Mouse (Mus musculus): Measurements from ENCODE around the gene Dusp19. TPM values are rescaled to one million over a fixed set of nuclear protein-coding genes. Genes with fewer than 3 reads are reported as not detected.
A peak's percentile ranks its signal among the peaks of the same experiment; 100 is the strongest.

Gene Dusp19
- polyA plus RNA-seq, 1 experiment from 2014 or later, result 15.1 TPM

DNA sequence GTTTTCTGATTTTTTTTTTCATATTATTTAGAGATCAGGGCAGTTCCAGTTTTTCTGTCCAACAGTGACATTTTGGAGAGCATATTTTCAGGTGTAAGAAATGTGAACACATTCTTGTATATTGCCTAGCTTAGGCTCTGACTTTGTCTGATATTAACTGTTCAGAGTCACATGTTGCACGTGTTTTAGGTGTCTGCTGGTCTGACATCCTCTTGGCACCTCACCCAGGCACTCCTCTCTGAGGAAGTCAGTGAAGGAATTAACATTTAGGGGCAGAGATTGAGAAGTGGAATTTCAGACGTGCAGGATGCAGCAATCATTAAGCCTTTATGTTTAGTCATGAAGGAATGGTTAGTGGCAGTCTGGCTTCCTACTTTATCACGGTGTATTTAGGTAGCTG is 23.0 kb downstream of the Dusp19 start:
- 47% methylated on average over 3 of the region's 3 CpGs for WGBS
- no peak overlapping the region for H3K4me3 ChIP-seq (replicated peaks)
- H3K36me3 ChIP-seq, result peaks cover 6% of the 10 kb centered on the region

DNA sequence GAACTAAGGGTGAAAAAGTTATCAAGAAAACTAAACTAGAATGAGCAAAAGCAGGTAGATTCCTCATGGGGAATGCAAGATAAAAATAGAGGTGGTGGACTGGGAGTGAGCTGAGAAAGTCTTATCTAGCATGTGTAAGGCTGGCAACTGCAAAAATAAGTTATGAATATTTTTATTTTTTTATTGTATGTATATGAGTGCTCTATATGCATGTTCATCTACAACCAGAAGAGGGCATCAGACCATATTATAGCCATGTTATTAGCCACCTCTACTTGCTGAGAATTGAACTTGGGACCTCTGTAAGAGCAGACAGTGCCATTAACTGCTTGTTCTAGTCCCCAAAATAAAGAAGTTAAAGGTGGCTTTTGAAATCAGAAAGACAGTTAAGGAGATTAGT is 44.6 kb downstream of the Dusp19 start:
- H3K4me3 ChIP-seq (replicated peaks), result no peak overlapping the region
- H3K36me3 ChIP-seq, result peaks cover 6% of the 10 kb centered on the region
- H3K4me1 ChIP-seq, result no peaks in the 10 kb centered on the region
- H3K9ac ChIP-seq, result no peak overlapping the region
- H3K9me3 ChIP-seq, result no peaks in the 10 kb centered on the region
- no peak for ATAC-seq (ENCODE audit: insufficient read depth, low FRiP score, low read depth)
- H3K27me3 ChIP-seq (replicated peaks), result no peaks in the 10 kb centered on the region
- H3K4me2 ChIP-seq, result no peak overlapping the region
- no peak overlapping the region for H3K27ac ChIP-seq

More for the DNA sequence above, 23.0 kb downstream of the Dusp19 start:
- Histone ChIP-seq H3K4me2 (peak overlapping the region; percentile 62), H3K4me1 (peaks cover 4% of the 10 kb centered on the region), H3K27ac (no peak overlapping the region), H3K9me3 (no peaks in the 10 kb centered on the region), H3K9ac (no peak overlapping the region), H3K27me3 (replicated peaks) (no peaks in the 10 kb centered on the region)
- no peak for ATAC-seq (ENCODE audit: insufficient read depth, low FRiP score, low read depth)

DNA sequence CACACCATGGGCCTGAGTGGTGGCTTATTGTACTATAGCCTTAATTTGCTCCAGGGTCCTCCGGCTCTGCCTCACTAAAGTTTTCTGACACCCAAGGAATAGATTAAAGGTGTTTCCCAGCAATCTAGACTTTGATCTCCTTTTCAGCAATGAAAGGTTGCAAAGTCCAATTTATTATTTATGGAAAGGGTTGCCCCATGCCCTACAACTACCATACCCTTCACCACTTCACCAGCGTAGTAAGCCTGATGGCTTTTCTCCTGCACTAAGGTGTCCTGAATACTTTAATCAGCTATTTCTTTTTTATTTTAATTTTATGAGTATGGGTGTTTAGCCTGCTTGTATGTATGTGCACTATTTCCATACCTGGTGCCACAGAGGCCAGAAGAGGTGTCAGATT is 45.8 kb downstream of the Dusp19 start:
- H3K4me3 ChIP-seq (replicated peaks), result no peak overlapping the region

DNA sequence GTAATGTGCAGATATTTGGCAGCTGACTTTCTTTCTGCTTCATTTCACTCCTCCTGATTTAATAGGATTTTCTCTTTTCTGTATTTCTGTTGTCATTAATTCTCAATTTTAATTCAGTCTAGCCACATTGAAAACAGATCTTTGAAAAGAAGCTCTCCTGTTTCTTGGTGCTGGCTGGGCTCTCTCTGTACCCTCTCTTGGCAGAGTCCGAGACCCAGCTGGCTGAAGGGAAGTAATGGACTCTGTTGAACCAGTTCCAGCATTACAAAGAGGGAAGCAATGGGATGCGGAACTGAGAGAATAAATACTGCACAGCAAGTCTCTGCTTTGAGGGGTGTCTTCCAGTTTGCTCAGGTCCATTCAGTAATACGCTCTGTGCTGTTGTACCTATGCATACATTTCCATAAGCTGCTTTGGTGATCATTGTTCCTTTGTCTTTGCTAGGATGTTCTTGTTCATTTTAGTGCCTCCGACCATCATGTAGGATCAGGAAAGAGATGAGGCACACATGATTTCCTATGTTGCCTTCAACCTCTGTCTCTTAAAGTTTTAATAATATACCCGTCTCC is 50.6 kb downstream of the Dusp19 start:
- Histone ChIP-seq H3K4me1 (no peaks in the 10 kb centered on the region), H3K4me2 (no peak overlapping the region), H3K9me3 (no peaks in the 10 kb centered on the region), H3K27me3 (replicated peaks) (no peaks in the 10 kb centered on the region), H3K4me3 (replicated peaks) (no peak overlapping the region), H3K27ac (no peak overlapping the region), H3K36me3 (0 out of 2 replicates have a peak, but pooled peaks cover 6% of the 10 kb centered on the region), H3K9ac (no peak overlapping the region)
- no peak for ATAC-seq (ENCODE audit: insufficient read depth, low FRiP score, low read depth)
- 90% methylated on average over 5 of the region's 5 CpGs for WGBS

More for the DNA sequence above, 45.8 kb downstream of the Dusp19 start:
- H3K27me3 ChIP-seq (replicated peaks), result no peaks in the 10 kb centered on the region
- ATAC-seq (ENCODE audit: insufficient read depth, low FRiP score, low read depth), result no peak
- H3K9ac ChIP-seq, result no peak overlapping the region
- no peak overlapping the region for H3K27ac ChIP-seq
- H3K4me2 ChIP-seq, result no peak overlapping the region
- WGBS, result 97% methylated on average over 2 of the region's 2 CpGs
- no peaks in the 10 kb centered on the region for H3K4me1 ChIP-seq
- no peaks in the 10 kb centered on the region for H3K9me3 ChIP-seq
- H3K36me3 ChIP-seq, result peaks cover 6% of the 10 kb centered on the region

DNA sequence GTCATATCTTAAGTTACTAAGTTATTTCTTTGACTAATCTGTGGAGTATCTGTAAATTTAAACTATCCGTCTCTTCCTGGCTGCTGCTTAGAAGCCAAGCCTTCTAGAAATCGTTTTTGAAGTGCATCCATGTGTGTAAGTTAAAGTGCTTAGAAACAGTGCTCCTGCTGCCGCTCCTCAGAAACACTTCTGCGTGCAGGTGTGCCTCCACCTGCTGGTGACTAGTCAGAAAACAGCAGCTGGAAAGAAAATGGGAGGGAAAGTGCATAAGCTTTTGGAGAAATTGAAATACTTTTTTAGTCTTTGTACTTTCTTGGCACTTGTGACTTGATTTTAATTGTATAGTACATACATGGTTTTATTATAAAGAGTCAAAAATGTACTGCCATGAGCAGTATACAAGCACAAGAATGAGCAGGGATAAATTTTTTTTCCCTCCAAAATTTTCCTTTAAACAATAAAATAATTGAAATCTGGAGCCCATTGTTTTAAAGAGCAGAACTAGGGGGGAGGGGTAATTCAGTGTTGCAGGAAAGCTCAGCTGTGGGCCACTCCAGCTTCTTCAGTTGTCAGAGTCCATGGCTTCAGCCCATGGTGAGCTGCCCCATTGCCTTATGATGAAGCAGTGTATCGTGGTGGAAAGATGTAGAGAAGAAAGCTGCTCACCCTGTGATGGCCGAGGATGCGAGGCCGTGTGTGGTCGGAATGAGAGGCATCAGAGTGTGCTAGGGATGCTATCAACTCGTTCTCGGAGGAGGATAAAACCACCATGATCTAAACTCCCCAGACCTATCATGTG is 53.2 kb downstream of the Dusp19 start:
- Histone ChIP-seq H3K4me2 (no peak overlapping the region), H3K36me3 (0 out of 2 replicates have a peak, but pooled peaks cover 6% of the 10 kb centered on the region), H3K27me3 (replicated peaks) (no peaks in the 10 kb centered on the region), H3K4me1 (no peaks in the 10 kb centered on the region), H3K9ac (no peak overlapping the region), H3K4me3 (replicated peaks) (no peak overlapping the region), H3K27ac (no peak overlapping the region), H3K9me3 (no peaks in the 10 kb centered on the region)
- WGBS, result 73% methylated on average over 11 of the region's 11 CpGs
- ATAC-seq (ENCODE audit: insufficient read depth, low FRiP score, low read depth), result no peak

DNA sequence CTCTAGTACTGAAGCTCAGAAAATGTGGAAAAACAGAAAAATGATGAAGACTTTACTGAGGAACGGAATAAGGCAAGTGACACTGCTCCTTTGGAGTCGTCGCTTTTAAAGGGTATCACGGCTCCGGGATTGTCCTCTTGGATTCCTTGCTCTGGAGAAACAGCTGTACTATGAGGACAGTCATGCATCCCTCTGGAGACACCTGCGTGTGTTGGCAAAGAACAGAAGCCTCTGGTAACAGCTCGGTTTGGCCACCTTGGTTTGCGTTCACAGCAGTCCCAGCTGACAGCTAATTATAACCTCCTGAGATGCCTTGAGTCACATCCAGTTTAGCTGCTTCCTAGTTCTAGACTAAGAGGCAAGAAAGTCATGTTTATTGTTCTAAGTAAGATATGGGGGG is 62.0 kb downstream of the Dusp19 start:
- no peak overlapping the region for H3K4me3 ChIP-seq (replicated peaks)
- H3K27ac ChIP-seq, result no peak overlapping the region
- no peaks in the 10 kb centered on the region for H3K4me1 ChIP-seq
- 86% methylated on average over 8 of the region's 8 CpGs for WGBS
- H3K9me3 ChIP-seq, result no peaks in the 10 kb centered on the region
- no peak overlapping the region for H3K9ac ChIP-seq
- no peaks in the 10 kb centered on the region for H3K36me3 ChIP-seq
- ATAC-seq (ENCODE audit: insufficient read depth, low FRiP score, low read depth), result no peak
- H3K4me2 ChIP-seq, result no peak overlapping the region
- no peaks in the 10 kb centered on the region for H3K27me3 ChIP-seq (replicated peaks)

MicroRNAs within 50 kb of the gene (microRNA counts, 519-probe panel; counts per million panel counts)
- 2,423 counts per million, percentile 52 among the panel's probes with 10 or more counts for microRNA mmu-miR-684

Small RNAs within 50 kb of the gene (microRNA-seq; reads per million reads assigned to microRNA genes)
- not detected for gene Mir684-1

Other genes with a start within 250 kb of the Dusp19 start
- gene Frzb, start 169.4 kb upstream of the Dusp19 start, polyA plus RNA-seq (2015; fragmentation: Nextera tagmentation; extraction: Ambion mirVana), result 4.7 and 5.0 TPM in 2 replicates
- 69.8 and 74.4 TPM in 2 replicates for gene Nckap1, start 35.7 kb upstream of the Dusp19 start, polyA plus RNA-seq (2015; fragmentation: Nextera tagmentation; extraction: Ambion mirVana)
- gene Nup35, start 191 bp downstream of the Dusp19 start, polyA plus RNA-seq (2015; fragmentation: Nextera tagmentation; extraction: Ambion mirVana), result 40.8 and 41.7 TPM in 2 replicates